Mouse (Mus musculus): ENCODE measurements around the gene Fndc3b. TPM values are rescaled to one million over a fixed set of nuclear protein-coding genes. Genes with fewer than 3 reads are reported as not detected.

Fndc3b gene
- polyA plus RNA-seq, 1 experiment from 2014 or later = 13.2 TPM

- no peak for ATAC-seq (ENCODE audit: low read depth)
- Histone ChIP-seq H3K4me1 (ENCODE audit: control insufficient read depth, low read depth, low read length) (no peaks in the 10 kb centered on the region; the same call in none of the 2 replicates), H3K27ac (ENCODE audit: low read length) (no peak overlapping the region), H3K9me3 (replicated peaks; ENCODE audit: control insufficient read depth, low read length) (no peaks in the 10 kb centered on the region), H3K4me3 (ENCODE audit: low read depth, low read length) (no peak overlapping the region), H3K27me3 (ENCODE audit: control insufficient read depth, insufficient read depth, low read depth, low read length) (no peaks in the 10 kb centered on the region), H3K4me2 (ENCODE audit: low read depth, low read length) (no peak overlapping the region), H3K9ac (ENCODE audit: low read depth, low read length) (no peak overlapping the region), H3K36me3 (ENCODE audit: control insufficient read depth, insufficient read depth) (no peaks in the 10 kb centered on the region)
- 66% methylated on average over 6 of the region's 6 CpGs for WGBS (ENCODE audit: insufficient replicate concordance)
Measured at GRCm38 (mm10) chr3:27642381-27642780, 68.7 kb downstream of the Fndc3b start.

GRCm38 (mm10) chr3:27639701-27640100 lies 71.4 kb downstream of the Fndc3b start:
- WGBS (ENCODE audit: insufficient replicate concordance) = 60% methylated on average over 4 of the region's 4 CpGs
- H3K9me3 ChIP-seq (replicated peaks; ENCODE audit: control insufficient read depth, low read length) = no peaks in the 10 kb centered on the region
- H3K4me1 ChIP-seq (ENCODE audit: control insufficient read depth, low read depth, low read length) = no peaks in the 10 kb centered on the region; the same call in none of the 2 replicates
- H3K36me3 ChIP-seq (ENCODE audit: control insufficient read depth, insufficient read depth) = no peaks in the 10 kb centered on the region
- H3K9ac ChIP-seq (ENCODE audit: low read depth, low read length) = no peak overlapping the region
- ATAC-seq (ENCODE audit: low read depth) = 0 out of 2 replicates have a peak, but pooled peaks have one; percentile 16
- H3K4me2 ChIP-seq (ENCODE audit: low read depth, low read length) = no peak overlapping the region
- H3K4me3 ChIP-seq (ENCODE audit: low read depth, low read length) = no peak overlapping the region
- H3K27me3 ChIP-seq (ENCODE audit: control insufficient read depth, insufficient read depth, low read depth, low read length) = no peaks in the 10 kb centered on the region
- H3K27ac ChIP-seq (ENCODE audit: low read length) = no peak overlapping the region

- H3K27me3 ChIP-seq (ENCODE audit: control insufficient read depth, insufficient read depth, low read depth, low read length) = no peaks in the 10 kb centered on the region
- no peak overlapping the region for H3K27ac ChIP-seq (ENCODE audit: low read length)
- WGBS (ENCODE audit: insufficient replicate concordance) = 53% methylated on average over 6 of the region's 6 CpGs
- H3K4me2 ChIP-seq (ENCODE audit: low read depth, low read length) = no peak overlapping the region
- no peak for ATAC-seq (ENCODE audit: low read depth)
- H3K9ac ChIP-seq (ENCODE audit: low read depth, low read length) = no peak overlapping the region
- no peaks in the 10 kb centered on the region; the same call in 1 of the 2 replicates for H3K4me1 ChIP-seq (ENCODE audit: control insufficient read depth, low read depth, low read length)
- no peaks in the 10 kb centered on the region for H3K36me3 ChIP-seq (ENCODE audit: control insufficient read depth, insufficient read depth)
- H3K4me3 ChIP-seq (ENCODE audit: low read depth, low read length) = no peak overlapping the region
- H3K9me3 ChIP-seq (replicated peaks; ENCODE audit: control insufficient read depth, low read length) = no peaks in the 10 kb centered on the region
Measured at GRCm38 (mm10) chr3:27637046-27637661, 74.0 kb downstream of the Fndc3b start.

GRCm38 (mm10) chr3:27635776-27636175 lies 75.3 kb downstream of the Fndc3b start:
- Histone ChIP-seq H3K36me3 (ENCODE audit: control insufficient read depth, insufficient read depth) (no peaks in the 10 kb centered on the region), H3K4me1 (ENCODE audit: control insufficient read depth, low read depth, low read length) (no peaks in the 10 kb centered on the region; the same call in 1 of the 2 replicates), H3K9ac (ENCODE audit: low read depth, low read length) (no peak overlapping the region), H3K4me2 (ENCODE audit: low read depth, low read length) (no peak overlapping the region), H3K9me3 (replicated peaks; ENCODE audit: control insufficient read depth, low read length) (no peaks in the 10 kb centered on the region), H3K27ac (ENCODE audit: low read length) (no peak overlapping the region), H3K27me3 (ENCODE audit: control insufficient read depth, insufficient read depth, low read depth, low read length) (no peaks in the 10 kb centered on the region), H3K4me3 (ENCODE audit: low read depth, low read length) (no peak overlapping the region)
- WGBS (ENCODE audit: insufficient replicate concordance) = 63% methylated on average over 3 of the region's 3 CpGs
- no peak for ATAC-seq (ENCODE audit: low read depth)

- Histone ChIP-seq H3K4me1 (ENCODE audit: control insufficient read depth, low read depth, low read length) (no peaks in the 10 kb centered on the region; the same call in 1 of the 2 replicates), H3K27me3 (ENCODE audit: control insufficient read depth, insufficient read depth, low read depth, low read length) (no peaks in the 10 kb centered on the region), H3K4me2 (ENCODE audit: low read depth, low read length) (no peak overlapping the region), H3K9ac (ENCODE audit: low read depth, low read length) (no peak overlapping the region), H3K9me3 (replicated peaks; ENCODE audit: control insufficient read depth, low read length) (no peaks in the 10 kb centered on the region), H3K4me3 (ENCODE audit: low read depth, low read length) (no peak overlapping the region), H3K36me3 (ENCODE audit: control insufficient read depth, insufficient read depth) (no peaks in the 10 kb centered on the region; the same call in 1 of the 2 replicates), H3K27ac (ENCODE audit: low read length) (no peak overlapping the region)
- no peak for ATAC-seq (ENCODE audit: low read depth)
- whole genome bisulfite sequencing (ENCODE audit: insufficient replicate concordance) = 42% methylated on average over 1 of the region's 1 CpGs
Measured at GRCm38 (mm10) chr3:27632880-27633279, 78.2 kb downstream of the Fndc3b start.

GRCm38 (mm10) chr3:27631112-27631511 lies 80.0 kb downstream of the Fndc3b start:
- Histone ChIP-seq H3K4me1 (ENCODE audit: control insufficient read depth, low read depth, low read length) (no peaks in the 10 kb centered on the region; the same call in 1 of the 2 replicates), H3K36me3 (ENCODE audit: control insufficient read depth, insufficient read depth) (no peaks in the 10 kb centered on the region; the same call in 1 of the 2 replicates), H3K4me2 (ENCODE audit: low read depth, low read length) (no peak overlapping the region), H3K9ac (ENCODE audit: low read depth, low read length) (no peak overlapping the region), H3K9me3 (replicated peaks; ENCODE audit: control insufficient read depth, low read length) (no peaks in the 10 kb centered on the region), H3K4me3 (ENCODE audit: low read depth, low read length) (no peak overlapping the region), H3K27ac (ENCODE audit: low read length) (no peak overlapping the region), H3K27me3 (ENCODE audit: control insufficient read depth, insufficient read depth, low read depth, low read length) (no peaks in the 10 kb centered on the region)
- 68% methylated on average over 7 of the region's 7 CpGs for WGBS (ENCODE audit: insufficient replicate concordance)
- no peak for ATAC-seq (ENCODE audit: low read depth)

GRCm38 (mm10) chr3:27629716-27630115 lies 81.4 kb downstream of the Fndc3b start:
- Histone ChIP-seq H3K27ac (ENCODE audit: low read length) (no peak overlapping the region), H3K9ac (ENCODE audit: low read depth, low read length) (no peak overlapping the region), H3K4me1 (ENCODE audit: control insufficient read depth, low read depth, low read length) (no peaks in the 10 kb centered on the region; the same call in 1 of the 2 replicates), H3K9me3 (replicated peaks; ENCODE audit: control insufficient read depth, low read length) (no peaks in the 10 kb centered on the region), H3K4me3 (ENCODE audit: low read depth, low read length) (no peak overlapping the region), H3K4me2 (ENCODE audit: low read depth, low read length) (no peak overlapping the region), H3K27me3 (ENCODE audit: control insufficient read depth, insufficient read depth, low read depth, low read length) (no peaks in the 10 kb centered on the region), H3K36me3 (ENCODE audit: control insufficient read depth, insufficient read depth) (no peaks in the 10 kb centered on the region; the same call in 1 of the 2 replicates)
- WGBS (ENCODE audit: insufficient replicate concordance) = 71% methylated on average over 5 of the region's 5 CpGs
- no peak for ATAC-seq (ENCODE audit: low read depth)

- ATAC-seq (ENCODE audit: low read depth) = no peak
- H3K9me3 ChIP-seq (replicated peaks; ENCODE audit: control insufficient read depth, low read length) = no peaks in the 10 kb centered on the region
- H3K4me3 ChIP-seq (ENCODE audit: low read depth, low read length) = no peak overlapping the region
- H3K9ac ChIP-seq (ENCODE audit: low read depth, low read length) = no peak overlapping the region
- H3K4me1 ChIP-seq (ENCODE audit: control insufficient read depth, low read depth, low read length) = no peaks in the 10 kb centered on the region
- no peak overlapping the region for H3K4me2 ChIP-seq (ENCODE audit: low read depth, low read length)
- no peak overlapping the region for H3K27ac ChIP-seq (ENCODE audit: low read length)
- 64% methylated on average over 8 of the region's 8 CpGs for WGBS (ENCODE audit: insufficient replicate concordance)
- no peaks in the 10 kb centered on the region; the same call in 1 of the 2 replicates for H3K36me3 ChIP-seq (ENCODE audit: control insufficient read depth, insufficient read depth)
- no peaks in the 10 kb centered on the region for H3K27me3 ChIP-seq (ENCODE audit: control insufficient read depth, insufficient read depth, low read depth, low read length)
Measured at GRCm38 (mm10) chr3:27626301-27626700, 84.8 kb downstream of the Fndc3b start.

GRCm38 (mm10) chr3:27625592-27625985 lies 85.5 kb downstream of the Fndc3b start:
- WGBS (ENCODE audit: insufficient replicate concordance) = 53% methylated on average over 8 of the region's 8 CpGs
- ATAC-seq (ENCODE audit: low read depth) = no peak
- Histone ChIP-seq H3K27me3 (ENCODE audit: control insufficient read depth, insufficient read depth, low read depth, low read length) (no peaks in the 10 kb centered on the region), H3K9me3 (replicated peaks; ENCODE audit: control insufficient read depth, low read length) (no peaks in the 10 kb centered on the region), H3K9ac (ENCODE audit: low read depth, low read length) (no peak overlapping the region), H3K4me1 (ENCODE audit: control insufficient read depth, low read depth, low read length) (no peaks in the 10 kb centered on the region), H3K4me3 (ENCODE audit: low read depth, low read length) (no peak overlapping the region), H3K36me3 (ENCODE audit: control insufficient read depth, insufficient read depth) (no peaks in the 10 kb centered on the region; the same call in 1 of the 2 replicates), H3K4me2 (ENCODE audit: low read depth, low read length) (no peak overlapping the region), H3K27ac (ENCODE audit: low read length) (no peak overlapping the region)

Measured in liver, embryonic 16.5 days (tissue).